Mouse (Mus musculus): ENCODE results near the gene Cux1. TPM values are rescaled to one million over a fixed set of nuclear protein-coding genes. Genes with fewer than 3 reads are reported as not detected.

Gene Cux1
- total RNA-seq, 2 experiments from 2014 or later, result 49.8 to 52.4 TPM

DNA sequence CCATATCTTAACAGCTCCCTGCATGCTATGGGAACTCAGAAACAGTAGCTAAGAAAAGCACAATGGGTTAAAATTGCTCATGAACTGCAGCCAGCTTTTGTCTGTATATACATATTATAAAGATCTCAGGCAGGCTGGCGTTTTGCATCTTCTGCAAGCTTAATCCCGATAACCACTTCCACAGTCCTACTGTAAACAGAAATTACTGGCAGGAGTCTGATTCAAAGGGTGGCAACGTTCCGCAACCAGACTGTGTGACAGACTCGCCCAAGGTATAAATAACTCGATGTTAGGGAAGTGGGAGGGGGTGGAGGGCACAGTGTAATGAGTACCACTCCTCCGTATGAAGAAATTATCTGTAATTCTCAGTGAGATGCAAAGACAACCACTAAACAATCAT, 55.9 kb downstream of the Cux1 start:
- DNase-seq (ENCODE audit: low spot score in 2 of 2), result no peak

DNA sequence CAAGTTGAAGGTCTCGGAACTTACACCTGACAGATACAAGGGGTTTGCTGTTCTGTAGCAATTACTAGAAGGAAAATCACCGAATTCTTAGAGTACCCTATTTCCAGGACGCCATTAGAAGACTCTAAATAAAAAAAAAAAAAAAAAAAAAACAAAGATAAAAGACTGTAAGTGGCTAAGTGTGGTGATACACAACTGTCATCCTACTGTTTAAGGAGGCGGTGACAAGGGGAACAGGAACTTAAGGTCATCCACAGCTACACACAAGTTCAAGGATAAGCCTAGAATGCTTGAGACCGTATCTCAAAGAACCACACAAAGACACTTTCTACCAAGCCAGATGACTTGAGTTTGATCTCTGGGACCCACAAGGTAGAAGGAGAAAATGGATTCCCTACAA, 56.7 kb downstream of the Cux1 start:
- DNase-seq (ENCODE audit: low spot score in 2 of 2), result no peak

DNA sequence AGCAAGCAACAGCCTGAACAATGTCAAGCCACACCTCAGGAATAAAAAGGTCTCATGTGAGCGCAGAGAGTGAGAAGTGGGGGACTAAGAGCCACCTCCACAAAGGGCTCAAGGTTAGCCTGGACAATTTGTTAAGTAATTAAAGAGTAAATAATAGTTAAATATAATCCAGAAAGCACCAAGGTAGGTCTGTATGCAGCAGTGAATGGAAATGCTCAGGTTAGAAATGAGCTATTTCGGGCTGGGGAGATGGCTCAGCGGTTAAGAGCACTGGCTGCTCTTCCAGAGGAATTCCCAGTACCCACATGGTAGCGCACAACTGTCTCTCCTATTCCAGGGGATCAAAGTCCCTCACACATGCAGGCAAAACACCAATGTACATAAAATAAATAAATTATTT, 59.7 kb downstream of the Cux1 start:
- no peak for DNase-seq (ENCODE audit: low spot score in 2 of 2)

DNA sequence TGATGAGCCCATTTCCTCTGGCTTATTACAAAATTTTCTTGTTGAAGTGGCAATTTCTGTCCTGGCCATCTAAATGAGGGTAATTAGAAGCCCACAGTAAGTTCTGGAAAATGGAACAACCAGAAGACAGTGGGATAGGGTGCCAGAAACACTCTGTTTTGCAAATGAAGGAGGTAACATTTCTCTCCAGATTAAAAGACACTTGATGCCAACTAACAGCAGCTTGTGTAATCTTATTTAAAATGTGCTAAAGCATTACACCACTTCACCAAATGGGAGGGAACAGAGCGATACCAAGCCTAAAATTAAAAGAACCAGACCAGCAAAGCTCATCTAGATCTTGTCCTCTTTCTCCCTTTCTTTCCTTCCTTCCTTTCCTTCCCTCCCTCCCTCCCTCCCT, 61.0 kb downstream of the Cux1 start:
- no peak for DNase-seq (ENCODE audit: low spot score in 2 of 2)

DNA sequence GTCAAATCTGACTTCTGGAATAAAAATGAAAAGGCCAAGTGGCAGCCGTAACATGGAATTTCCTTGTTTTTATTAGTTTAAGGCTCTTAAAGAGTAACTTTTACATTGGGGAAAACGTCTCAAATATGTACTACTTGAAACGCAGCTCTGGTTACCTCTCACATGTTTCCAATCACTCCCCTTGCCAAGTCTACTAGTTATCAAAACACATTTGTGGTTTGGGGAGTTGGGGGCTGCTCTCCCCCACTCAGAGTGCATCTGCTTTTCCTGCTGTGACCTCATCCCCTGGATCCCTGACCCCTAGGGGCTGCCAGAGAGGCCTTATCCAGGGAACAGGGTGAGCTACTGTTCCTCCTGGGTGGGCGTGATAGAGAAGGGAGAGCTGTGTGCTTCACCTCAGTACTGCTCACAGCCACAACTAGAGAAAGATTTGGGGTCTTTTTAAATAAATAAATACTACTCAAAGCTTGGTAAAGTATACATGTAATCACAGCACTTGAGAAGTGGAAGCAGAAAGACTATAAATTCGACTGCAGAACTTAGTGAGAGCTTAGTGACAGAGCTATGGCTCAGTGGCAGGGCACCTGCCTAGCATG, 64.7 kb downstream of the Cux1 start:
- DNase-seq (ENCODE audit: low spot score in 2 of 2), result no peak

DNA sequence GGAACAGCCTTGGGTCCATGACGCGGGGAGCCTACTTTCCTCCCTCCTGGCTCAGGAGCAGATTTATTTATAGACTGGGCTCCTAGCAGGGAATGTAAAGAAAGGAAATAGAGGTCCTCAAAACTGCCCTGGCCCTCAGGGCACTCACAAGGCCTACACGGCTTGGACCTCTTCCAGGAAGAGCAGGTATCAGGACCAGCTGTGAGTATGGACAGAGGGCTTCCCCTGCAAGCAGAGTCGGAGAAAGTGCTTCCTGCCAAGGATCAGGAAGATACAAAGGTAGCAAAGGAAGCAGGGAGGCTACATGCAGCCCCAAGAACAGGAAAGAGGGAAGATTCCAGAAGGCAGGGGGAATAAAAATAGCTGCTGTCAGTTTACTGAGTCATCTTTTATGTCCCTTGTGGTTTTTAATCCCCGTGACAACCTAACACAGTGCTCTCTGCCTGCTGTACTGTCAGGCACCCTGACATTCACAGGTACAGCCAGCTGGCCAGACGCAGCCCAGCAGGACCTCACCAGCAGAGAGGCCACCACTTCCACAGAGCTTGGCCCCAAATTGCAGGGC, 66.9 kb downstream of the Cux1 start:
- DNase-seq (ENCODE audit: low spot score in 2 of 2), result no peak

DNA sequence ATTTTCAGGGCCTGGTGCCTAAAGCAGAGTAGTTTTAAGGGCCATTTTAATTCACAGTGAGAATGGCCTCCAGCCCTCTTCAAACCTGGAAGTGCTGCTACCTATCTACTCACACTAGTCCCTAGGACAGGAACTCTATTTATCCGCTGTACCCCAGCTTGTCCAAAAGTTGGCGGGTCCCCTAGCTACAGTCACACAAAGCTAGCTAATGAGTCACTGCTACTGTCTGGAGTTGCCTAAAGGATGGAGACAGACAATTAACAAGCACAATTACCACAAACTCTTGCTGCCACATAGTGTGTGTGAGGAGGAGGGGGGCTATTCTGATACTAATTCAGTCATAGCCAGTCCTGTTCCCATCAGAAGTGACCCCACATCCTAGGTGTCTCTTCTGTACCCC, 68.0 kb downstream of the Cux1 start:
- no peak for DNase-seq (ENCODE audit: low spot score in 2 of 2)

DNA sequence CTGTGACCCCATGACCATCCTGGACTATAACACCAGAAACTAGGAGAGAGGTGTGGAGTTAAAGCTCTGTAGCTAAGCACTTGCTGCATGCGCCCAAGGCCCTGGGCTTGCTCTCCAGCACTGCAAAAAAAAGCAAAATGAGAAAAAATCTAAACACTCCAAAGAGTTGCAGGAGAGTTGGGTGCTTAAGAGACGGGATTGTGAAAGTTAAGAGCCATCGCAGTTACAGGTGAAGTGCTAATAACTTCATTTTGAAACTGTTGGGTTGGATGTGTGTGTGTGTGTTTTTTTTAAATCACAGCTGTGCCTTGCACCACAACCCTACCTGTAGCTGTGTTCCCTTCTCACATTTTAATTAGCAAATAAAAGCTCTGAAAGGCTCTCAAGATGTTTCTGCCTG, 68.5 kb downstream of the Cux1 start:
- no peak for DNase-seq (ENCODE audit: low spot score in 2 of 2)

DNA sequence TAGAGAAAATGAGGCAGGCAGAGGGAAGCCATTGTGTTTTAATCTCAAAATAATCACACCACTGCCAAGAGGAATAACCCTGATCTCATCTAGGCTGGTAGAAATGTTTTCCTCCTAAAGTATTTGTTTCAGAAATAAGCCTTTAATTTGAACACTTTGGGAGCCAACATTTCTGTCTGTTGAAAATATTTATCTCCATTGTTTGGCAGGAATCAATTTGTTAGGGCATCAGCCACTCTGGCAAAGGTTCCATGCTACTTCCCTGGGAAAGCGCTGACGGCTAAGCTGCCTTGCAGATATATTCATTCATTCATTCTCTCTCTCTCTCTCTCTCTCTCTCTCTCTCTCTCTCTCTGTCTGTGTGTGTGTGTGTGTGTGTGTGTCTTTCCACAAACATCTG, 70.0 kb downstream of the Cux1 start:
- DNase-seq (ENCODE audit: low spot score in 2 of 2), result peak in 1 of 2 experiments; percentile 59

DNA sequence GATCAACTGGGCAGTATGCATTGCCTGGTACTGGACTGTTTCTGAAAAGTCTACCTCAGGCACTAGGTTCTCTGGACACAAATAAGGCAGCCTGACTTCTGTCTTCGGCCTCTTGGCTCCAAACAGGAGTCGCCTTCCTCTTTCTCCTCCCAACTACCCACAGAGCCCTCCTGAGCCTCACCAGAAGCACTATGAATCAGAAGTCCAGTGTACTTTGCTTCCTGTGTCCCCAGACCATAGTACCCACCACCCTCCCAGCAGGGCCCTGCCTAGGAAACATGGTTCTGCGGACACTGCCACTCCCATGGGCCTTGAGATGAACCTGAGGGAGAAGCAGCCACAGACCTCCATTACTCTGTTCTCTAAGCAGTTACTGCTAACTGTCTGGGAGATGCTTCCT, 71.7 kb downstream of the Cux1 start:
- no peak for DNase-seq (ENCODE audit: low spot score in 2 of 2)

DNA sequence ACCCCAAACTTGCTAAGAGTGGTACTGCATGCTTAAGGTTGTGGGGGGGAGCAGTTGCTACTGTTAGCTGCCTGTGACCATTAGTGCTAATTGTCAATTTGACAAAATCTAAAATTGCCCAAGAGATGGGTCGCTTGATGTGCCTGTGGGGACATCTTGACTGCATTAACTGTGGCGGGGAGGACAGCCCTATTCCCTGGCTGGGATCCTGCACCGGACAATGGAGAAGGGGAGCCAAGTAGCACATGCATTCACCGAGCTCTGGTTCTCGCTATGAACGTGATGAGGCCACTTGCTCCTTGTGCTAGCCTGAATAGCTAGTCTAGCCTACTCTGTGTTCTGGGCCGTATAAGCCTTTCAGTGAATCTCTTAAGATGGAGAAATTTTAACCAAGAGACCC, 72.4 kb downstream of the Cux1 start:
- DNase-seq (ENCODE audit: low spot score in 2 of 2), result no peak

DNA sequence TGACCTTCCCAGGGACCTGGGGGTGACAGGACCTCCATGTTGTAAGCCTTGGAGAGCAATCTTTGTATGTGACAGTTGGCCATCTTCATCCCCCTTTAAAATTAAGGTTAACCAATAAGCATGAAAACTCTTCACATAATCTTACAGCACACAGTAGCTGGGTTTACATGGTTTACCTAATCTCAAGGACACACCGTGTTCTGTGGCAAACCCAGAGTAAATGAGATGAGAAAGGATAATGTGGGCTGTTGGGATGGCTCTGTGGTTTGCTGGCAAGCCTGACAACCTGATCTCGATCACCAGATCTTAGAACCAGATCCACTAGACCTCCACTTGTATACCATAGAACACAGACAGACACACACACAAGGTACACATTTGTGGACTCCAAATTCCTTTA, 73.0 kb downstream of the Cux1 start:
- DNase-seq (ENCODE audit: low spot score in 2 of 2), result no peak

DNA sequence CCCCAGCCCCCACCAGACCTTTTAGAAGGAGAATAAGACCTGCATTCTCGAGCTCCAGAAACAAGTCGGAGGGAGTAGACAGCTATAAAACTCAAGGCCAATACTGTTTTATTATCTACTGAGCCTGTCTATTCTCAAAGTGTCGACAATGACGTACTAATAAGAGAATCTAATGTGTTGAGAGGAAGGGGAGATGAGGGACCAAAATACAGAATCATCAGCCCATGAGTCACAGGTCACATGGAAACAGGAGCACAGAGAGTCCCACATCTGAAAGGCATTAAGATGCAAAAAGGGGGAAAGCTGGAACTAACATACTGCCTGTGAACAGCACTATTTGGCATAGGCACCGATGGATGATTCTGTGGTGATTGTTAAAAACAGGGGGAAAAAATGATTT, 77.8 kb downstream of the Cux1 start:
- DNase-seq (ENCODE audit: low spot score in 2 of 2), result no peak

DNA sequence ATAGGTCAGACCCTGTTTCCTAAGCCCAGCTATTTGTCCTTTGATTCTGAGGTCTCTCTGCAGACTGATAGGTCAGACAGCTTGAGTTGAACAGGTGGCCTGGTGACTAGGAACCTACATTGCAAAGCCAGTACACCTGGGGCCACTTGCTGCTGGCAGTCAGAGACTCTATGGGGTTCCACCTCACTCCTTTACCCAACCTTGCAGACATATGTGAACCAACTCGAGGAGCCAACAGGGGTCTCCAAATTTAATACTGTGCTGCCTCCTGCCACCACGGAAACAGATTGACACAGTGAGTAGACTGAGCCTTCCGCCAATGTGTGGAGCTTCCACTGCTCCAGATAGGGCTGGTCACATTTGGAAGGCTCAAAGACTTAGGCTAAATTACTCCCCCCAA, 78.6 kb downstream of the Cux1 start:
- no peak for DNase-seq (ENCODE audit: low spot score in 2 of 2)

DNA sequence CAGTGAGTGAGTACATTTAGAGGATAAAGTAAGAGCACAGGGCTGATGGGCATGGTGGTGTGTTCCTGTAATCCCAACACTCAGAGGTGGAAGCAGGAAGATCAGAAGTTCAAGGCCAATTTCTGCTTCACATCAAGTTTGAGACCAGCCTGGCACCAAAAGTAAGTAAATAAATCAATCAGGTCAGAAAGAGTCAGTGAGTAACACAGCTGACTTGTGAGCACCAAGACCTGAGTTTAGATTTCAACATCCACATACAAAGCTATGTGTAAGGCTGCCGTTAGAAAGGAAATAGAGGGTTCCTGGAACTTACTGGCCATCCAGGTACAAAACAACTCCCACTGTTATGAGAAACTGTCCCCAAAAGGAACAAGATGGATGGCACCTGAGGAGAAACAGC, 79.1 kb downstream of the Cux1 start:
- no peak for DNase-seq (ENCODE audit: low spot score in 2 of 2)

DNA sequence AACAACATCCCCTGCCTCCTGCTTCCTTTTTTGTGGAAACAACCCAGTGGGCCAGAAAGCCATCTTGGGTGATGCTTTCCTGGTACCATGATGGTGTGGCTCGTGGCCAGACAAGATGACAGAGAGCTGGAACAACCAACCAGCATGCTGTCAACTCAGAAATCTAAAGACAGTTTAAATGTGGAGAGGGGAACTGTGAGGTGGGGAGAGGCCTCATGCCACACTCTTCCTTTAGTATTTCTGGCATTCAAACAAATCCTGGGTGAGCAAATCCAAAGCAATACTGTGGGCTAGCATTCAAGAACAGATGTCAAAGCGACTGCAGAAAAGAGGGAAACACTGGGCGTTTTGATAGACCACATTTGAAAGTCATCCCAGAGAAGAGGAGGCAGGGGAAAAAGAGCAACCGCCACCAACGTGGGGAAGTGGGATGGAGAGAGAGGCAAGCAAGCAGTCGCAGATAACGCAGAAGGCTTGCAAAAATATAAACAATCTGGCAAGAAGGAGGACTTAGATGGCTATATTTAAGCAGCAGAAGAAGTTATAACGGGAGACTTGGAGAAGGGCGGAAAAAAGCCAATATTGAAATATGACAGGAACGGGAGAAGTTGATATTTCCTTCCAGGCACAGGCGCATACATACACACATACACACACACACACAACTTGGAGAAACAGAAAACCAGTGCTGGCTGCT, 79.7 kb downstream of the Cux1 start:
- DNase-seq (ENCODE audit: low spot score in 2 of 2), result peak in 1 of 2 experiments; percentile 61

DNA sequence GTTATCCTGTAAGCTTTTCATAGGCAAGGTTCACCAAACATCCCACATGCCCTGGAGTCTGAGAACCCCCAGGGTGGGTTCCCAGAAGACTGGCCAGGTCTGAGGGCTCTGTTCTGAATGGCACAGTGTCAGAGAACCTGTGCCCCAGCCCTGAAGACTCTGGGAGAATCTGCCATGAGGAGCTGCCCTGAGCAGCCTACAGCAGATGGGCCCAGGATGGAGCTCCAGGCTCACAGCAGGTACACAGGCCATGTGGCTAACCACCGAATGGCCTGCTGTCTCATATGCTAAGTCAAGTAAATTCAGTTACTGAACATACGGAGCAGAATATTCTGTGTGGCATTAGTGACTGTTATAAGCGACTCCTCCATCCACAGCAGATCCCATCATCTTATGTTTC, 80.9 kb downstream of the Cux1 start:
- no peak for DNase-seq (ENCODE audit: low spot score in 2 of 2)

DNA sequence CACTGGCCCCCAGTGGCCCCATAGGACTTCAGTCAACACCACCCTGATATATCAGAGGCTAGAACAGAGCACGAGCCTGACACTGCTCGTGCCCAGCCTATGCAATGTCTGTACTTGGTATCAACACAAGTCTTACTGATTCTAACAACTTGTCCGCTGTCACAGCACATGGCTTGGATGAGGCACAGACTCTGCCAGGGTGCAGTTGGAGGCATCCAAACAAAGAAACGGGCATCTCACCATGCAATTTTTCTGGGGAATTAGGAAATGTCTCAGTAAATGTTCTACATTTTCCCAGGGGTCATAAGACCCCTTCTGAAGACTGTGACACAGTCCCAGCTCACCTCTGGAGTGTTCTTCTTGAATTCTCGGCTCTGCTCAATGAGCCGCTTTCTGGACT, 81.9 kb downstream of the Cux1 start:
- DNase-seq (ENCODE audit: low spot score in 2 of 2), result no peak

DNA sequence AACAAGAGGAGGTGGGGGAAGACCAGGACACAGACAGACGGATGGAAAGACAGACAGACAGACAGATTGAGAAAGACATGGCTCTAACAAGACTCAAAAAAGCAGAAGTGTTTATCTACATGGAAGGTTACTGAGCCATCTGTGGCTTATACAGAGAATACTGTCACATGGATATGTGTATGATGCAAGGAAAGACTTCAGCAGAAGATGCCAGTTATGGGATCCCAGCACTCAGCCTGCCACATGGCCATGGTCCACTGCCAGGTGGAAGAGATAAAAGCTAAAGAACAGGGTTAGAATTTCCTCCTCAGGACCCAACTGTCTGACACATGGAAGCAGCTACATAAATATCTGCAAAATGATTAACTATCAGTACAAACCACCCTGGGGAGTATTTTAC, 84.9 kb downstream of the Cux1 start:
- no peak for DNase-seq (ENCODE audit: low spot score in 2 of 2)

DNA sequence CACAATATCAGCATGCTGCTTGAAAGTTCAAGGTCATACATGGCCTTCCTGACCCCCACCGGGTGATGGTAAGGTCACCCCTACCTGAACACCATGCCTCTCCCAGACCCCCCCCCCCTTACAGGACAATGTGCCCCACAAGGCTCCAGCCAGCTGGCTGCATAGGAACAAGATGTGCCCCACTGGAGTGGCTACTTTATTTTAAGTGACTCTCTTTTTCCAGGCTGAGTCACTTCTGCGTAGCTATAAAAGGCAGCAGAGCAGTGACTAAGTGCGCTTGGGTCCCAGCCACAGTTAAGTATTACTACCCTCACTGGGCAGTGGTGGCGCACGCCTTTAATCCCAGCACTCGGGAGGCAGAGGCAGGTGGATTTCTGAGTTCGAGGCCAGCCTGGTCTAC, 86.7 kb downstream of the Cux1 start:
- no peak for DNase-seq (ENCODE audit: low spot score in 2 of 2)

DNA sequence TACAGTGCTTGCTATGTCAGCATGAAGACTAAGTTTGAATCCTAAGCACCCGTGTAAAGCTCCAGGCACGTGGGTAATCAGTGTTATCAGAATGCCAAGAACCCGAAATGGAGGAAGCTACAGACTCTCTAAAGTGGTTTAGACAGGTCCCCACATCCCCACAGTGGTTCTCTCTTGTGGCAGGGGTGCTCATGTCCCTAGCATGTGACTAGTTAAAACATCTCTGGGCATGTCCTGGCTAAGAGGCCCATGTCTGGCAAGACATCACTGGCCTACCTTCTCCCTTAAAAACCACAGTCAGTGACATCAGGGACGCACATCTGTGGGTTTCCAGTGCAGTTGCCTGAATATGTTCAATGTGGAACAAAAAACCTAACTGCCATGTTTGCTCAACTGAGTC, 87.5 kb downstream of the Cux1 start:
- no peak for DNase-seq (ENCODE audit: low spot score in 2 of 2)

DNA sequence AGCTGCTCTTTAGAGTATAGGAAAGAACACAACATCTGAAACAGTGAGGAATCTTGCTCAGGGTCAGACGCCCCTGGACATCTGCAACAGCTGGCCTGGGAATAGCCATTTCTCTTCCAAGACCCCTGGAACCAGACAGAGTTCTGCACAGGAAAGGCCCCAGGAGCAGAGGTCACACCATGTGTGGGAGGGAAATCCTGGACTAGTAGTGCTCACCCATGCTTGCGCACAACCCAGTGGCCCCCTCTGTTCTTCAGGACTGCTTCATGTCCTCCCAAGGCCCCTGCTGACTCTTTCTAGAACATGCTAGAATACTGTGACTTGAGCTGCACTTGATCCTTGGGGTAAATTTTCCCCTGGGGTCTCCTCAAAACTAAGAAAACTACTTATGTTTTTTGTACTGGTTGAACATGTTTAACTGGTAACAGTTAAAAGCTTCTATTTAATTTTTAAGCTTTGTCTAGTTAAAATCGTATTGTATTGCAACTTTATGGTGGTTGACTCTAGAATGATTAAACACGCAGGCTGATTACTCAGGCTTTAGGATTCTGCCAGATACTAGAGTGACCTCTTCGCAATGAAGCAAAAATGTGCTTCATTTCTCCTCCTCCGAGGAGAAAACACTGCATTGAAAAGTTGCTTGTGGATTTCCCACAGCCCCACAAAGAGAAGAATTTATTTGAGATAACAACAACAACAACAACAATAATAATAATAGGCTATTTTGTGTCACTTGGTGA, 88.1 kb downstream of the Cux1 start:
- no peak for DNase-seq (ENCODE audit: low spot score in 2 of 2)

All from layer of hippocampus, postnatal 14 days (tissue).